Mouse (Mus musculus): Measurements from ENCODE around the gene Gipr.
"Not testable (repeated sequence)": the region's sequence is repeated elsewhere in the genome, so short reads cannot be mapped to it uniquely, and the experiment has no call there.

The Gipr gene

DNA sequence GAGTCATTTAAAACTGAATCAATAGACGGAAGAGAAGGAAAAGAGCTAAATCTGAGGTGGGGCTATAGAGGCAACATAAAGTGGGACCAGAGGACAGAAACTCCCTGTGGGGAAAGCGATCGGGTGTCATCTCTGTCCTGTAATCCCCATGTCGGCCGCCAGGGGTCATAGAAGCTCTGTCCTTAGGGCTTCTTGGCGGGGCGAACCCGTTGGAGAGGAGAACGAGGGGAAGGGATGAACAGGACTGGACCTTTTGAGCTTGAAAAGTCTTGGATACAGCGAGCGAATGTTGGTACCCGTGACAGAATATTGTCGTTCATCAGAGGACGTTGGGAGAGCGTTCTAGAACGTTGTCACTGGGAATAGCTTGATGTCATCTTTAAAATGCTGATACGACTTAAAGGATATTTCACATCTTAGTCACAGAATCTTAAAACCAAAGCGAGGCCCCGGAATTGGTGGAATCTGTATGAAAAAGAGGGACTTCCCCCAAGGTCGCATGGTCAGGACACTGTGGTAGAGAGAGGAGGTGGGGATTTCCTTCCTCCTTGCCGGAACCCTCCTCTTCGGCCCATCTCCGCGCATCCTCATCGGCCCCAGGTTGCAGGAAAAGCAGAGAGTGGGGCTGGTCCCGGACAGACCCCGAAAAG lies 12.6 kb upstream of the Gipr start:
- DNase-seq (ENCODE audit: low read depth), result peak; percentile 71

DNA sequence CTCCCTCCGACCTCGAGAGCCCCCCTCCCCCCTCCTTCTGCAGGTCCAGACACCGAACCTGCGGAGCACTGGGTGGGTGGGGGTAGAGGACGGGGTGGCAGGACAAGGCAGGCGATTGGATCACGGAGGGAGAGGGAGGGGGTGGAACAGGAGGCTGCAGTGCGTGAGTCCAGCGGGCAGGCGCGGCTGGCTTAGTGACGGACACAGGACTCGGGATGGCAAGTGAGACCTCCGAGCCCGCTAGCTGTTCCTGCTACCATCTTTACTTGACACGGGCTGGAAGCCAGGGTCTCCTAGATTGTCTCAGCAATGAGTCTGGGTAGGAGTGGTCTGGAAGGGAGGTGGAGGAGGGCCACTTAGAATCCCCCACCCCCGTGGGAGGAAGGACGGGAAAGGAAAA lies 12.1 kb upstream of the Gipr start:
- DNase-seq (ENCODE audit: low read depth), result no peak

GRCm38 (mm10) chr7:19177216-19177615 lies 11.3 kb upstream of the Gipr start:
- no peak for DNase-seq (ENCODE audit: low read depth)

GRCm38 (mm10) chr7:19176516-19176947 lies 10.6 kb upstream of the Gipr start:
- DNase-seq (ENCODE audit: low read depth), result no peak

DNA sequence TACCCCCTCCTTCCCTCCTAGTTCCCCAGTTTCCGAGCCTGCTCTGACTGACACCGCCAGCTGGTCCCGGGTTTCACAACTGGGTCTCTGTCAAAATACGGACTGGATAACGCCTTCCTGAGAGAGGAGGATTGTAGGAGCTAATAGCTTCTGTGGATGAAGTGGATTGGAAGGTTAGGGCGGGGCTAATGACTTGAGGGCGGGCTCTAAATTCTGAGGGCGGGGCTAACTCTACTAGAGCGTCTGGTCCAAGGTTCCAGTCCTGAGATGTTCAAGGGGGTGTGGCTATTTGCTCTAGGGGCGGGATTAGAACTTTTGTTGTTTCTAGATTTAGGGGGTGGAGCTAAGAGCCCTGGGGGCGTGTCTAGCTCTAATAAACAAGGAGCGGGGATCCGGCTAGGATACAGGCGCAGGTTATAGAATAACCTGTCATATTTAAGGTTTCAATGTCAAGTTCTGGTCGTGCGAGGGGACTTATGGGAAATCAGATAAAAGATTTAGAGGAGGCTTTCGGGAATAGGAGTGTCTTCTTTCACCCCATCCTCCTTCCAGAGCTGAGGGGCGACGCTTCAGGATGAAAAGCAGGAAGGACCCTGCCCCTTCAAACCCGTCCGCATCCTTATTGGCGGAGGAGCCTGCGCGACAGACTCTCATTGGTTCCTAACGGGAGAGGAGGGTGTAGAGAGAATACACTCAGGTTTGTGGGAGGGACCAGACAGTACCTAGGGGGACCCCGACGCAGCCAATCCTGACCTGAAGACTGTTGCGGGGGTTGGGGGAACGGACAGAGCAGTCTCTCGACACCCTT lies 10.0 kb upstream of the Gipr start, which contains the start of gene Eml2:
Gene Eml2 (plus strand): TSS at position 714 of the 808 bp plus-strand sequence.
- no peak for DNase-seq (ENCODE audit: low read depth)

DNA sequence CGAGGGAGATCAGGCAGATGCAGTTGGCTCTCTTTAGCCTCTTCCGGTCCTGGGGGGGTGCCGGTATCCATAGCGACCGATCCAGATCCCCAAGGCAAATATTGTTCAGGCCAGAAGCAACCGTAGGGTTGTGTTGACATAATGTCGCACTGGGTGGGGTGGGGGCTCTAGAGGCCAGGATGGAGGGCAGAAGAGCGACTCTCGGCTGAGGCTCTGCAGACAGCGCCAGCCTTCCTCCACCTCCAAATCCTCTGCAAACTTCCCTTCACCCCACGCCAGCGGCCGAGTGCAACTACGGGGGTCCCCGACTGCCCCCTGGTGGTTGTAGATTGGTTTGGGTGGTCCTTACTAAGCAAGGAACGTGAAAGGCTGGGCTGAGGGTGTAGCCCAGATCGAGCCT lies 6.9 kb upstream of the Gipr start:
- peak; percentile 83 for DNase-seq (ENCODE audit: low read depth)

- DNase-seq (ENCODE audit: low read depth), result no peak
Observed at GRCm38 (mm10) chr7:19171831-19172230, 5.9 kb upstream of the Gipr start.

- no peak for DNase-seq (ENCODE audit: low read depth)
Observed at GRCm38 (mm10) chr7:19170142-19170541, 4.2 kb upstream of the Gipr start.

DNA sequence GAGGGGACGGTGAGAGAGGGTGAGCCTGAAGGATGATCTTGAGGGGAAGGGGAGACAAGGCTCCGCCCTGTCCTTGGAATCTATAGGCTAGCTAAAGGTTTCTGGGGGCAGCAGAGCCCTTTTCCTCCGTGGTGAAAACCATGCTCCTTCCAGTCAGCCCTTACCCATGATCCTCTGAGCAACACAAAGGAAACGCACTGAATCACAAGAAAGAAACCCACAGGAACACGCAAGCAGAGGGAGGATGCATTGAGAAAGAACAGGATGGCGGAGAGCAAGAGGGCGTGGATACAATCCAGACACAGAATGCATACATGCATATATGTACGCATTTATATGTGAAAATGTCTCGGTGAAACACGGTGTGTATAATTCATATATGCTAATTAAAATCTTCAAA lies 3.6 kb upstream of the Gipr start:
- no peak for DNase-seq (ENCODE audit: low read depth)

DNA sequence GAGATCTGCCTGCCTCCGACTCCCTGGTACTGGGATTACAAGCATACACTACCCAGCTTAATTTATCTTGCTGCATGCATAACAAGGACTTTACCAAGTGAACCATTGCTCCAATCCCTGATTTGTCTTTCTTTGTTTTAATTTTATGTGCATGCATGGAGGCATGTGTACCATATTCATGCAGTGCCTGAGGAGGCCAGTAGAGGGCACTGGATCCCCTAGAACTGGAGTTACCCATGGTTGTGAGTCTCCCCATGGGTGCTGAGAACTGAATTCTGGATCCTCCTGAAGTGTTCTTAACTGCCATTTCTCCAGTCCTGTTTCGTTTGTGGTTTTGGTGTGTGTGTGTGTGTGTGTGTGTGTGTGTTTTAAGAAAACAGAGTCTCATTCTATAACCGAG lies 1.1 kb upstream of the Gipr start:
- no peak for DNase-seq (ENCODE audit: low read depth)

DNA sequence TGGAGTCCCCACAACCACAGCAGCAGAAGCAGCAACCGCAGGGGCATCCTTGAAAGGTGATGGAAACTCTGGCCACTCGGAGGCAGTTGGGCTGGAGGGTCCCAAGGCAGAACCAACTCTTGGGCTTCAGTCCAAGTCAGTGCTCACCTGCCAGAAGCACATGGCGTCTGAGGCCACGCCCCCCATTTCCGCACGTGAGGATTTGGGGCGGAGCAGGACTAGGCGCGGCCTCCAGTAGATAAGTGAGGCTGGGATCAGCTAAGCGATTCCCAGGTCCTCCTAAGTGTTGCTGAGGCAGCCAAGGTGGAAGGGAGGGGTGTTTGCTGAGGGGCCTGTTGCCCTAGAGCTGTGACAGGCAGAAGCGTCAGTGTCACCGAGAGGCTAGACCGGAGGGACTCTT lies 949 bp downstream of the Gipr start:
- DNase-seq (ENCODE audit: low read depth), result no peak

DNA sequence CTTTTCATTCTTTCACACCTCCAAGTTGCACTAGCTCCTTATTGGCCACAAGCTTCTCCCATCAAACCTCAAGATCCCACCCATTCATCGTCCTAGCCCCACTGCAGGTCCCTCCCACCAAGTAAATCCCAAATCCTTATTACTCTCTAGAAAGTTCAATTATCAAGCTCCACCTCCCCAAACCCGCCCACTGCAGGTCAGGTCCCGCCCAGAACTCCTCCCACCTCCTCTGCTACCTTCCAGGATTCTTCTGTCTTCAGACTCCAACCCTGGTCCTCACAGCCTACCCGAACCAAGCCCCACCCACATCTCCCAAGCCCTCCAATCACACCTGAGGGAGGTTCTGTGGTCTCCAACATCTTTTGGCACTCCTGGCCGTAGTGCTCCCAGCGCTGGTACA lies 1.7 kb downstream of the Gipr start:
- no peak for DNase-seq (ENCODE audit: low read depth)

- no peak for DNase-seq (ENCODE audit: low read depth)
Observed at GRCm38 (mm10) chr7:19163752-19164151, 2.2 kb downstream of the Gipr start.

DNA sequence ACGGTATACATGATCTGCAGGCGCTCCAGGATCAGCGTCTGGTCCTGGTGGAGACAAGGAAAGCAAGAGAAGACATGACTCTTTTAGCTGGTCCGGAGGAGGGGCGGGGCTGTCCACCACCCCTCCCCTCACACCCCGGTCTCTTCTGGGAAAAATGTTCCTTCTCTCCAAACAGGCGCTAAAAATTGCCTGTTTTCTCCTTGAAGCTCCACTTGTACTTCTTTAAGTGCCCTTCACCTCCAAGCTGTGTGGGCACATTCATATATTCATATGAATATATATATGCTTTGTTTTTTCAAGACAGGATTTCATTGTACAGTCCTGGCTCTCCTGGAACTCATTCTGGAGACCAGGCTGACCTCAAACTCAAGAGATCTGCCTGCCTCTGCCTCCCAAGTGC lies 3.0 kb downstream of the Gipr start:
- DNase-seq (ENCODE audit: low read depth), result no peak

DNA sequence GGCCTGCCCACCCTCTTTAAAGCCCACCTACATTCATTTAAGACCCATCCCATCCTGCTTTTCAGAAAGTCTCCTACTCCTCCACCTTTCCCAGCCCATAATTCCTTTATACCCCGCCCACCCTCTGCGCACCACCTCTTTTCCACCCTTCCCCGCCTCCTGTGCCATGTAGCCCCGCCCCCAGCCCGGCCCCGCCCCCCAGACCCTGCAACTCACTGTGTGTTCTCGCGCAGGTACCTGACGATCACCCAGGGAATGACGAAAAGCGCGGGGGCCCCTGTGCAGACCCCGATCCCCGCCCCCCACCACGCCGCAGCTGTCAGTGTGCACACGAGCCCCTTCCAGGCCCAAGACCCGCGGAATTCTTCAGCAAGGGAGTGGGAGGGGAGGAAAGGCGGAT lies 5.8 kb downstream of the Gipr start:
- DNase-seq (ENCODE audit: low read depth), result no peak

DNA sequence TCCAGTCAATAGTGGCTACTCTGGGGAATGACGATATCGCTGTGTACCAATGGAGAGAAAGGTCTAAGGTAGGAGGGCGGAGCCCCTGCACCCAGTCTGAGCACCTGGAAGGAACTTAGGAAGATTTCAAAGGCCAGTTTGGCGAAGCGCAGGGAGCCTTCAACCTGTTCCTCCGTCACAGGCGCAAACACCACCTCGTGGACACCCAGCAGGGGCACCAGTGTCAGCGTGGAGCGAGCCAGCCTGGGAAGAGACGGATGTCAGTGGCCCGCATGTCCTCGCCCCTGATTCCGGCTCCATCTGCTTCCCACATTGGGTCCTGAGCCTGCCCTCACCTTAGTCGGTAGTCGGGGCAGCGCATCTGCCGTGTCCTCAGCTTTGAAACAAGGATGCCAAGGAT lies 6.5 kb downstream of the Gipr start:
- DNase-seq (ENCODE audit: low read depth), result no peak

DNA sequence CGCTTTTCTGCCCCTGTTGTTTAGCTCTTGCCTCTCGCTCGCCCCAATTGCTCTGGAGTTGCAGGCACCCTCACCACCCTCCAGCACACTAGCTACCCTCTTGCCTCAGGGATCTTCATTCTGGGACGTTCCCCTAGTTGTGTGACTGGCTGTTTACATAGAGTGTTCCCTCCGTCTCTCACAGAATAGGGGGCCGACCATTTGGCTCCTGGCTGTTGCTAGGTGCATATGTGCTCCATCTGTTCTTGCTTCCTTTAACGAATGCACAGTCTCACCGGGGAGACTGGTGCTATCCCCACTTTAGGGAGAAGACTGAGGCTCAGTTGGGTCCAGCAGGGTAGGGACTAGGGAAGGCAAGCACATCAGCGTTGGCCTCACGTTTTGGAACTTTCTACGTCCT lies 7.3 kb downstream of the Gipr start:
- no peak for DNase-seq (ENCODE audit: low read depth)

- peak; percentile 71 for DNase-seq (ENCODE audit: low read depth)
Observed at GRCm38 (mm10) chr7:19157160-19157800, 8.6 kb downstream of the Gipr start.

- no peak for DNase-seq (ENCODE audit: low read depth)
Observed at GRCm38 (mm10) chr7:19155825-19156475, 10.0 kb downstream of the Gipr start.

- no peak for DNase-seq (ENCODE audit: low read depth)
Observed at GRCm38 (mm10) chr7:19154796-19155195, 11.1 kb downstream of the Gipr start.

- not testable (repeated sequence) for DNase-seq (ENCODE audit: low read depth)
Observed at GRCm38 (mm10) chr7:19151121-19151520, 14.8 kb downstream of the Gipr start.

DNA sequence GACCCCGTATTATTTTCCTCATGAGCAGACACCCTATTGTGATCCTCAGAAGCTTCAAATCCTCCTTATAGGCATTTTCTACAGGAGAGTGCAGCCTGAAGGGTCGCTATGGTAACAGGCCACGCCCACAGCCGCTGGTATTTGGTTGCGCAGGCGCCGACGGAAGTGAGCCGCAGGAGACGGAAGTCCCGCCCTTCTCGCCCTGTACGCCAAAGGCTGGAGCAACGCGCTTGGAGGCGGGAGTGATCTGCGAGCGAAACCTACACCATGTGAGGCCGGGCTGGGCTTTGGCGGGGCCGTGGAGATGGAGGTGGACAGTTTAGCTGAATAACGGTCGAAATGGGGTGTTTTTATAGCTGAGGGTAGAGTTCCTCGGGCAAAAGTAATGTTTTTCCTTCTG lies 16.3 kb downstream of the Gipr start, which contains the start of gene Snrpd2:
Gene Snrpd2 (plus strand): TSS at position 97 of the 400 bp plus-strand sequence.
- peak; percentile 87 for DNase-seq (ENCODE audit: low read depth)
